Mouse (Mus musculus) liver, postnatal 0 days (tissue): Measurements from ENCODE around the gene Myom3. TPM values are rescaled to one million over a fixed set of nuclear protein-coding genes. Genes with fewer than 3 reads are reported as not detected.

Experiments used
- ATAC-seq: fragments of 200-750 bp; cut with Nextera tagmentation; 2 replicates; pipeline ENCODE4 v1.8.0; 2017; ENCODE audit warnings: mild to moderate bottlenecking, moderate library complexity
- DNase-seq: peaks from one replicate; pipeline ENCODE4 v3.0.0-alpha.2; 2016
- H3K27ac ChIP-seq: fragments of 300-500 bp; sonication (generic); 2 replicates; pipeline ENCODE4 v1.5.1; 2014; ENCODE audit warnings: antibody characterized with exemption, moderate library complexity, mild to moderate bottlenecking, low read depth
- H3K27me3 ChIP-seq: fragments of 300-500 bp; sonication (generic); 2 replicates; pipeline ENCODE4 v1.6.1; 2014; ENCODE audit warnings: low read length, control low read depth, mixed read lengths; ENCODE audit not compliant: insufficient read depth
- H3K36me3 ChIP-seq: fragments of 300-500 bp; sonication (generic); replicated peaks from 2 replicates; pipeline ENCODE4 v1.6.1; 2014; ENCODE audit warnings: mild to moderate bottlenecking, control low read depth, low read length, moderate library complexity, mixed read lengths; ENCODE audit not compliant: insufficient read depth
- H3K4me1 ChIP-seq: fragments of 300-500 bp; sonication (generic); 2 replicates; pipeline ENCODE4 v1.6.1; 2014; ENCODE audit warnings: antibody characterized with exemption, mild to moderate bottlenecking, control low read depth; ENCODE audit not compliant: insufficient read depth
- H3K4me2 ChIP-seq: fragments of 300-500 bp; sonication (generic); 2 replicates; pipeline ENCODE4 v1.6.1; 2014; ENCODE audit warnings: low read depth, mild to moderate bottlenecking, low read length, moderate library complexity, mixed read lengths
- H3K4me3 ChIP-seq: fragments of 300-500 bp; sonication (generic); 2 replicates; pipeline ENCODE4 v1.5.1; 2014; ENCODE audit warnings: low read depth, low read length
- H3K9ac ChIP-seq: fragments of 300-500 bp; sonication (generic); replicated peaks from 2 replicates; pipeline ENCODE4 v1.6.1; 2014; ENCODE audit warnings: mild to moderate bottlenecking, moderate library complexity
- H3K9me3 ChIP-seq: fragments of 300-500 bp; sonication (generic); 2 replicates; pipeline ENCODE4 v1.6.1; 2016; ENCODE audit warnings: mild to moderate bottlenecking, control low read depth, low read length, mixed read lengths
- CTCF ChIP-seq: sonication (generic); IDR thresholded peaks from 2 replicates; pipeline ENCODE4 v1.5.1; 2016; ENCODE audit warnings: antibody characterized with exemption, low read depth
- EP300 ChIP-seq: IDR thresholded peaks from 2 replicates; pipeline ENCODE4 v1.6.1; 2016; ENCODE audit warnings: antibody characterized with exemption, low read depth, mild to moderate bottlenecking
- WGBS: fragments of 180-500 bp; shearing (Covaris S2); extraction: QIAGEN DNeasy Blood & Tissue Kit; methylation state at CpG from one replicate; pipeline ENCODE4 v1.1.7; 2014; ENCODE audit not compliant: insufficient replicate concordance; 5-methylcytosine and 5-hydroxymethylcytosine counted together
- polyA plus RNA-seq: library from polyadenylated mRNA; unstranded; fragments of >200 nt; fragmentation: Nextera tagmentation; extraction: Ambion mirVana; gene quantifications from 2 replicates; pipeline ENCODE4 v1.2.1, GENCODE M21; 2015

Gene Myom3
- polyA plus RNA-seq, 1 experiment from 2014 or later: 0.02 TPM

- Histone ChIP-seq H3K9me3 (no peaks in the 10 kb centered on the region), H3K4me2 (no peak overlapping the region), H3K36me3 (no peaks in the 10 kb centered on the region), H3K27me3 (no peaks in the 10 kb centered on the region), H3K27ac (peak overlapping the region; percentile 83), H3K9ac (0 out of 2 replicates have a peak overlapping the region, but pooled peaks have one; percentile 1), H3K4me1 (no peaks in the 10 kb centered on the region; the same call in 1 of the 2 replicates), H3K4me3 (no peak overlapping the region)
- DNase-seq (no peak), ATAC-seq (peak; percentile 74)
- no peak for TF ChIP-seq EP300
- TF ChIP-seq CTCF: no peak
- WGBS: 50% methylated on average over 7 of the region's 7 CpGs
Observed at GRCm38 (mm10) chr4:135752106-135752778, 7.3 kb upstream of the Myom3 start.

DNA sequence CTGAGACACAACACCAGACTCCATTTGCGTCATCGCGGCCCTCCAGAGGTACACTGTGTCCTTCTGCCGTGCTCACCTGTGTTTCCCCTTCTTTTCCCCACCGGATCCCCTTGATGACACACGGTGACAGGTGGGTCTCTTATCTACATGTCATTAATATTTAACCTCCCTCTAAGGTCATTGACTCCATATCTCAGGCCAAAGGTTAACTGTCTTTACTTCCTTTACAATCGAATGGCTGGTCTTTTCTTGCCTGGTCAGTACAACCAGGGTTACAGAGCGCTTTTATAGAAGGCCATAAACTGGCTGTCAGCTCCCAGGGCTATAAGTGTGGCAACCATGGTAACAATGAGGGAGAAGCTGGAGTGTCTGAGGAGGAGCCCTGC, 6.7 kb upstream of the Myom3 start:
- H3K36me3 ChIP-seq: no peaks in the 10 kb centered on the region
- peak overlapping the region; percentile 30; the same call in 1 of the 2 replicates for H3K9ac ChIP-seq
- no peaks in the 10 kb centered on the region; the same call in 1 of the 2 replicates for H3K4me1 ChIP-seq
- H3K9me3 ChIP-seq: no peaks in the 10 kb centered on the region
- WGBS: 55% methylated on average over 8 of the region's 8 CpGs
- peak overlapping the region; percentile 83 for H3K27ac ChIP-seq
- DNase-seq: peak; percentile 53
- no peak overlapping the region for H3K4me3 ChIP-seq
- TF ChIP-seq EP300 (peak; percentile 81), CTCF (no peak)
- 0 out of 2 replicates have a peak overlapping the region, but pooled peaks have one; percentile 15 for H3K4me2 ChIP-seq
- ATAC-seq: peak; percentile 96
- H3K27me3 ChIP-seq: no peaks in the 10 kb centered on the region

DNA sequence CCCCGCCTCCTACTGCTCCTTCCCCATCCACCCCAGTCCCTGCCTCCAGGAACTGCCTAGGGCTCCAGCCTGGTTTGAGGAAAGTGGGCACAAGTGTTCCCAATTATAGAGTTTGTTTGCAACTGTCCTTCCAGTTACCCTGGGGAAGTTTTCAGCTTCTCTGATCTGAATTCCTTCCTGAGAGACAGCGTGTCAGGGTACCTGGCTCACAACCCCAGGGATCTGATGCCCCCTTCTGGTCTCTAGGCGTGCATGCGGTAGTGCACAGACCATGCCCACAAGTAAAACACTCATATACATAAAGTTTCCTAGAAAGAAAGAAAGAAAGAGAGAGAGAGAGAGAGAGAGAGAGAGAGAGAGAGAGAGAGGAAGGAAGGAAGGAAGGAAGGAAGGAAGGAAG, 1.2 kb upstream of the Myom3 start:
- no peak for DNase-seq
- H3K27me3 ChIP-seq: no peaks in the 10 kb centered on the region
- WGBS: 38% methylated on average over 4 of the region's 4 CpGs
- H3K9ac ChIP-seq: no peak overlapping the region
- H3K36me3 ChIP-seq: no peaks in the 10 kb centered on the region
- TF ChIP-seq CTCF: peak; percentile 61
- no peak for TF ChIP-seq EP300
- H3K9me3 ChIP-seq: no peaks in the 10 kb centered on the region
- no peak overlapping the region for H3K4me2 ChIP-seq
- no peak overlapping the region for H3K4me3 ChIP-seq
- peaks cover 3% of the 10 kb centered on the region for H3K4me1 ChIP-seq
- ATAC-seq: peak; percentile 47; the same call in 1 of the 2 replicates
- H3K27ac ChIP-seq: no peak overlapping the region

DNA sequence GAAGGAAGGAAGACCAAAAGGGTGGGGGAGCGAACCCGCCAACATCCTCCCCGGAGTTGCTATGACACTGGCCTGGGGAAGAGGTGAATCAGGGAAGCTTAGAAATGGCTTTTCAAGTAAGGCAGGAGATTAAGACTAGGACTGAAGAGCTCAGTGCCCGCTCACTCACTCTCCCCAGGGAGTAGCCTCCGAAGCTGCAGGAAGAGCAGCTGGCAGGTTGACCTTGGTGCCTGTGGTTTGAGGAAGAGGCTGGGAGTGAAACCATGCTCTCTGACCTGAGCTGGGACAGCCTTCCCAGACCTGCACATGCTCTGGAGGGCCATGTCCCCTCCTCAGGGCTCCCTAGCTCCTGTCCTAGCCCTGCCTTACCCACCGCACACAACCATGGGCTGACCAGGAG, 690 bp upstream of the Myom3 start:
- no peaks in the 10 kb centered on the region for H3K27me3 ChIP-seq
- no peak overlapping the region for H3K9ac ChIP-seq
- WGBS: 49% methylated on average over 6 of the region's 6 CpGs
- peaks cover 3% of the 10 kb centered on the region for H3K4me1 ChIP-seq
- DNase-seq: no peak
- TF ChIP-seq EP300 (no peak), CTCF (no peak)
- no peak overlapping the region for H3K4me3 ChIP-seq
- no peak for ATAC-seq
- H3K9me3 ChIP-seq: no peaks in the 10 kb centered on the region
- H3K36me3 ChIP-seq: no peaks in the 10 kb centered on the region
- H3K4me2 ChIP-seq: no peak overlapping the region
- no peak overlapping the region for H3K27ac ChIP-seq

- no peak overlapping the region for H3K4me2 ChIP-seq
- 78% methylated on average over 8 of the region's 8 CpGs for WGBS
- no peak overlapping the region for H3K4me3 ChIP-seq
- DNase-seq: no peak
- no peak for ATAC-seq
- H3K36me3 ChIP-seq: no peaks in the 10 kb centered on the region
- H3K27ac ChIP-seq: no peak overlapping the region
- TF ChIP-seq CTCF: no peak
- no peak for TF ChIP-seq EP300
- H3K9ac ChIP-seq: no peak overlapping the region
- H3K27me3 ChIP-seq: no peaks in the 10 kb centered on the region
- H3K4me1 ChIP-seq: peaks cover 3% of the 10 kb centered on the region
- no peaks in the 10 kb centered on the region for H3K9me3 ChIP-seq
Observed at GRCm38 (mm10) chr4:135761048-135761447, 1.5 kb downstream of the Myom3 start.

DNA sequence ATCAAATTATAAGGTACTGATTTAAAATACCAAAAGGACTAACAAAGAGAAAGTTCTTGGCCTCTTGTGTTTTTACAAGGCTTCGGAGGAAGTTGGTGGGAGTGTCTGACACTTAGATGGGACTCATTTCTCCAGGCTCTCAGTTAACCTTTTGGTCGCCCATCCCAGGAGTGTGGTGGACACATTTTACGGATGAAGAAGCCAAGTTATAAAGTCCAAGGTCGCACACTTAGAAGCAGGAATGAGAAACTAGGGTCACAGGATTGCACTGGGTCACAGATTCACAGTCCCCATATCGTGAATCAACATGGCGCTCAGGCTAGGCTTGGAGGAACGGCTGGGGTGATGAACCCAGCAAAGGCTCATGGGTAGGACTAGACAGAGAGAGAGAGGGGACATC, 2.1 kb downstream of the Myom3 start:
- TF ChIP-seq EP300 (no peak), CTCF (no peak)
- Histone ChIP-seq H3K9me3 (no peaks in the 10 kb centered on the region), H3K9ac (no peak overlapping the region), H3K4me1 (peaks cover 3% of the 10 kb centered on the region), H3K4me3 (no peak overlapping the region), H3K27me3 (no peaks in the 10 kb centered on the region), H3K36me3 (no peaks in the 10 kb centered on the region), H3K4me2 (no peak overlapping the region), H3K27ac (no peak overlapping the region)
- DNase-seq: no peak
- WGBS: 81% methylated on average over 7 of the region's 7 CpGs
- no peak for ATAC-seq
